ENCODE assay signal across 16 mouse cellular contexts in genomic region chr2:170151470-170151869, GRCm38 (mm10). TPM values are rescaled to one million over a fixed set of nuclear protein-coding genes. Genes with fewer than 3 reads are reported as not detected.
DNase-seq lines count a peak whose midpoint lies in the region; ATAC-seq and TF ChIP-seq lines count a peak whose summit lies in the region.
"Had no signal": no experiment of that assay in that cellular context is flagged by ENCODE, and none has a peak within 500 bp of the region (broad histone marks: within the 10 kb centered on the region; RNA-seq: fewer than 3 reads in every experiment).

No protein-coding gene starts in this region.

- no peak for TF ChIP-seq POLR2A in heart, adult 2 months (IDR thresholded peaks at IDR 0.05; ENCODE audit: insufficient read depth, low read depth, low read length)

- TF ChIP-seq EP300 in heart, adult 2 months (IDR thresholded peaks at IDR 0.05; ENCODE audit: insufficient read depth, low read depth, low read length) = no peak

- no peak for DNase-seq in heart, adult 2 months
- peak; percentile 35 for DNase-seq in A20 (ENCODE audit: low read depth, low spot score)
- peak; percentile 85 for DNase-seq in c-Kit-positive CD71-positive TER-119-positive erythroid progenitor cells, embryonic 14.5 days (ENCODE audit: low spot score)
- DNase-seq in forebrain, embryonic 14.5 days (ENCODE audit: low spot score) = no peak
- DNase-seq in forebrain, embryonic 10.5 days (ENCODE audit: extremely low spot score, low spot score) = no peak
- DNase-seq: adrenal gland, postnatal 14 days; cerebellum, postnatal 25 days; gastrocnemius, postnatal 25 days; right cerebral cortex, postnatal 14 days; thymus, postnatal 4 days had no signal

- no peak overlapping the region for H3K4me3 ChIP-seq in heart, embryonic 14.5 days (ENCODE audit: control insufficient read depth in 1 of 2, insufficient read depth in 1 of 2, low read depth in 1 of 2, low read length in 2 of 2)
- no peak overlapping the region for H3K4me3 ChIP-seq in heart, adult 2 months
- peak overlapping the region; percentile 57 for H3K4me3 ChIP-seq in liver, embryonic 15.5 days (replicated peaks)
- H3K4me3 ChIP-seq in forebrain, embryonic 14.5 days (ENCODE audit: low read depth, low read length) = no peak overlapping the region
- H3K4me3 ChIP-seq in forebrain, embryonic 10.5 days = no peak overlapping the region
- H3K4me3 ChIP-seq: embryonic facial prominence, embryonic 13.5 days; intestine, embryonic 15.5 days had no signal

- no peaks in the 10 kb centered on the region for H3K36me3 ChIP-seq in heart, embryonic 14.5 days (ENCODE audit: control insufficient read depth, insufficient read depth, low read length)
- peaks cover 6% of the 10 kb centered on the region for H3K36me3 ChIP-seq in heart, adult 2 months (ENCODE audit: control insufficient read depth, insufficient read depth, low read length)
- H3K36me3 ChIP-seq in liver, embryonic 15.5 days (replicated peaks) = no peaks in the 10 kb centered on the region
- no peaks in the 10 kb centered on the region for H3K36me3 ChIP-seq in forebrain, embryonic 14.5 days (ENCODE audit: control insufficient read depth, insufficient read depth, low read length)
- H3K36me3 ChIP-seq in forebrain, embryonic 10.5 days (replicated peaks) = no peaks in the 10 kb centered on the region
- H3K36me3 ChIP-seq: embryonic facial prominence, embryonic 13.5 days; intestine, embryonic 15.5 days had no signal

- intact Hi-C loops in heart, adult 2 months (cut with DNase I) = no loop called here

- H3K4me2 ChIP-seq in heart, embryonic 14.5 days (ENCODE audit: low read length) = no peak overlapping the region
- H3K4me2 ChIP-seq in liver, embryonic 15.5 days = peak overlapping the region; percentile 63
- no peak overlapping the region for H3K4me2 ChIP-seq in forebrain, embryonic 14.5 days (ENCODE audit: low read length)
- H3K4me2 ChIP-seq: embryonic facial prominence, embryonic 13.5 days; intestine, embryonic 15.5 days; midbrain, embryonic 11.5 days had no signal

- TF ChIP-seq CTCF in heart, adult 2 months (IDR thresholded peaks at IDR 0.05) = no peak

- no peaks in the 10 kb centered on the region for H3K79me2 ChIP-seq in heart, adult 2 months (replicated peaks; ENCODE audit: control insufficient read depth, insufficient read depth, low read length)

- H3K9ac ChIP-seq in heart, embryonic 14.5 days (ENCODE audit: low read length) = no peak overlapping the region
- no peak overlapping the region for H3K9ac ChIP-seq in heart, adult 2 months (ENCODE audit: low read depth, low read length)
- H3K9ac ChIP-seq in liver, embryonic 15.5 days = peak overlapping the region; percentile 61
- no peak overlapping the region for H3K9ac ChIP-seq in forebrain, embryonic 14.5 days (ENCODE audit: low read length)
- H3K9ac ChIP-seq: embryonic facial prominence, embryonic 13.5 days; intestine, embryonic 15.5 days had no signal

- peak overlapping the region; percentile 10 to 53; a peak in 2 of 4 replicates for H3K27ac ChIP-seq in heart, embryonic 14.5 days (replicated peaks in 1 of 2; ENCODE audit: control insufficient read depth in 1 of 2, insufficient read depth in 1 of 2, low read depth in 2 of 2, low read length in 2 of 2)
- H3K27ac ChIP-seq in heart, adult 2 months = no peak overlapping the region
- H3K27ac ChIP-seq in liver, embryonic 15.5 days (replicated peaks) = peak overlapping the region; percentile 95
- no peak overlapping the region for H3K27ac ChIP-seq in forebrain, embryonic 14.5 days (ENCODE audit: low read depth, low read length)
- no peak overlapping the region for H3K27ac ChIP-seq in forebrain, embryonic 10.5 days
- H3K27ac ChIP-seq: embryonic facial prominence, embryonic 13.5 days; intestine, embryonic 15.5 days; kidney, postnatal 0 days had no signal

- no peaks in the 10 kb centered on the region for H3K27me3 ChIP-seq in heart, embryonic 14.5 days (ENCODE audit: control insufficient read depth, insufficient read depth, low read length)
- H3K27me3 ChIP-seq in heart, adult 2 months (ENCODE audit: control insufficient read depth, insufficient read depth, low read length) = no peaks in the 10 kb centered on the region
- no peaks in the 10 kb centered on the region for H3K27me3 ChIP-seq in liver, embryonic 15.5 days
- no peaks in the 10 kb centered on the region for H3K27me3 ChIP-seq in forebrain, embryonic 14.5 days (replicated peaks; ENCODE audit: control insufficient read depth, insufficient read depth, low read length)
- peaks cover 32% of the 10 kb centered on the region for H3K27me3 ChIP-seq in forebrain, embryonic 10.5 days (ENCODE audit: poor library complexity, severe bottlenecking)
- H3K27me3 ChIP-seq: embryonic facial prominence, embryonic 13.5 days; intestine, embryonic 15.5 days had no signal

- 63% methylated on average over 8 of the region's 8 CpGs for WGBS in heart, embryonic 14.5 days
- 61% methylated on average over 8 of the region's 8 CpGs for WGBS in heart, adult 2 months
- 14% methylated on average over 8 of the region's 8 CpGs for WGBS in liver, embryonic 15.5 days (ENCODE audit: insufficient replicate concordance)
- WGBS in forebrain, embryonic 14.5 days = 81% methylated on average over 8 of the region's 8 CpGs
- 83% methylated on average over 8 of the region's 8 CpGs for WGBS in forebrain, embryonic 10.5 days

- ATAC-seq in heart, embryonic 14.5 days (ENCODE audit: insufficient number of reproducible peaks, insufficient read depth, low FRiP score, low read depth) = no peak
- ATAC-seq in liver, embryonic 15.5 days (ENCODE audit: insufficient read depth) = peak; percentile 81
- no peak for ATAC-seq in forebrain, embryonic 14.5 days
- ATAC-seq: intestine, embryonic 15.5 days had no signal

- H3K9me3 ChIP-seq in heart, embryonic 14.5 days (ENCODE audit: control insufficient read depth, low read length) = no peaks in the 10 kb centered on the region
- no peaks in the 10 kb centered on the region for H3K9me3 ChIP-seq in liver, embryonic 15.5 days (replicated peaks)
- H3K9me3 ChIP-seq in forebrain, embryonic 14.5 days (replicated peaks; ENCODE audit: control insufficient read depth, low read length) = no peaks in the 10 kb centered on the region
- no peaks in the 10 kb centered on the region for H3K9me3 ChIP-seq in forebrain, embryonic 10.5 days
- H3K9me3 ChIP-seq: embryonic facial prominence, embryonic 13.5 days; intestine, embryonic 15.5 days had no signal

- H3K4me1 ChIP-seq in heart, embryonic 14.5 days (ENCODE audit: control insufficient read depth in 2 of 2, insufficient read depth in 2 of 2, low read length in 2 of 2) = peaks cover 16 to 42% of the 10 kb centered on the region in 2 experiments
- H3K4me1 ChIP-seq in heart, adult 2 months (ENCODE audit: control insufficient read depth, insufficient read depth, low read length) = peaks cover 13% of the 10 kb centered on the region
- H3K4me1 ChIP-seq in liver, embryonic 15.5 days (replicated peaks) = peaks cover 80% of the 10 kb centered on the region
- H3K4me1 ChIP-seq in forebrain, embryonic 14.5 days (ENCODE audit: control insufficient read depth, insufficient read depth, low read length) = peaks cover 15% of the 10 kb centered on the region
- peaks cover 29% of the 10 kb centered on the region for H3K4me1 ChIP-seq in forebrain, embryonic 10.5 days

RNA-seq across cellular contexts. Expression of gene Zfp217, which starts 3.6 kb away (rescaled TPM):
- polyA plus RNA-seq in heart, embryonic 14.5 days (2014; fragmentation: Nextera tagmentation; extraction: Ambion mirVana) = 3.3 and 3.4 TPM in 2 replicates
- 1 to 10 TPM; 8.9 to 9.4 TPM for total RNA-seq in heart, adult 2 months (2021)
- 5.2 and 9.7 TPM in 2 replicates for polyA plus RNA-seq in heart, adult 2 months (2012; rRNA removed)
- polyA plus RNA-seq in liver, embryonic 15.5 days (2015; fragmentation: Nextera tagmentation; extraction: Ambion mirVana) = 3.4 and 4.7 TPM in 2 replicates
- 1.7 and 1.8 TPM in 2 replicates for polyA plus RNA-seq in forebrain, embryonic 14.5 days (2014; fragmentation: Nextera tagmentation; extraction: Ambion mirVana)
- polyA plus RNA-seq in forebrain, embryonic 10.5 days (2016; fragmentation: Nextera tagmentation; extraction: Ambion mirVana) = 3.4 and 4.1 TPM in 2 replicates

Comparison
In these comparisons a context has a peak if more than half of its experiments do, and no peak if none do; other contexts are left out.
1. H3K27ac ChIP-seq: peak in heart, embryonic 14.5 days (2 of 2) and liver, embryonic 15.5 days (single experiment); none in heart, adult 2 months (single experiment), forebrain, embryonic 14.5 days (single experiment) and forebrain, embryonic 10.5 days (single experiment).
2. DNase-seq: peak in A20 (single experiment) and c-Kit-positive CD71-positive TER-119-positive erythroid progenitor cells, embryonic 14.5 days (single experiment); none in heart, adult 2 months (0 of 2), forebrain, embryonic 14.5 days (single experiment) and forebrain, embryonic 10.5 days (single experiment).